Mouse (Mus musculus) liver, embryonic 18 days (tissue): Measurements from ENCODE around the gene Vps52. TPM values are rescaled to one million over a fixed set of nuclear protein-coding genes. Genes with fewer than 3 reads are reported as not detected.

Experiments
- polyA plus RNA-seq: library from polyadenylated mRNA; depleted of rRNA; stranded (reverse); fragments of >200 nt; gene quantifications from 2 replicates; pipeline ENCODE4 v1.2.3, GENCODE M21; 2012; rRNA removed

Gene Vps52
- 15.0 and 17.0 TPM in 2 replicates for polyA plus RNA-seq

DNA sequence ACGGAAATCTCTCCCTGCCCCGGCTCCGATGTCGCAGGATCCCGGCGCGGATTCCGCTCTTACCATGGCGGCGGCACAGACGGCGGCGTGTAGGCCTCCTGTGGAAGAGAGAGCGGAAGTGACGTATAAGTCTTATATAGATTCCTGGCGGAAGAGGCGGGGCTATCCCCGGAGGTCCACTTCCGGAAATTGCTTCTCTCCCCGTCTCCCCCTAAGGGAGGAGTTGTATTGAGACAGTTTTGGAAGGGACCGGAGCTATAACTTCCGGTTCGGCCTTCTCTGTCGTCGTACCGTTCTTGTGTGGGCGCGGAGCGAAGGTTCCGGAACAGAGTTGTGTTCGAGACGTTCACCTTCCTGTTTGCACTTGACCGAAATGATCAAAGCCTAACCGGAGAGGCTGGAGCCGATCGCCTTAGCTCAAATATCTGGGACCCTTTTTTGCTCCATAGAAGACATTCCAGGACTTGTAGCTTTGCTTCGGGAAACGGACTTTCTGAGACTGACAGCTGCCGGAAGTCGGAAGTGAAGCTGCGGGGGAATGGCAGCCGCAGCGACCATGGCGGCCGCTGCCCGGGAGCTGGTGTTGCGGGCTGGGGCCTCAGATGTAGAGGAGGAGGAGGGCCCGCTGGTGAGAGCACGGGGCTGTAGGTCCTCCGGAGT lies at the start of gene Vps52, which contains the start of gene Rps18:
Gene Vps52 (plus strand): TSS at position 258 of the 660 bp plus-strand sequence.
Gene Rps18 (minus strand): TSS at position 447 of the 660 bp plus-strand sequence.

DNA sequence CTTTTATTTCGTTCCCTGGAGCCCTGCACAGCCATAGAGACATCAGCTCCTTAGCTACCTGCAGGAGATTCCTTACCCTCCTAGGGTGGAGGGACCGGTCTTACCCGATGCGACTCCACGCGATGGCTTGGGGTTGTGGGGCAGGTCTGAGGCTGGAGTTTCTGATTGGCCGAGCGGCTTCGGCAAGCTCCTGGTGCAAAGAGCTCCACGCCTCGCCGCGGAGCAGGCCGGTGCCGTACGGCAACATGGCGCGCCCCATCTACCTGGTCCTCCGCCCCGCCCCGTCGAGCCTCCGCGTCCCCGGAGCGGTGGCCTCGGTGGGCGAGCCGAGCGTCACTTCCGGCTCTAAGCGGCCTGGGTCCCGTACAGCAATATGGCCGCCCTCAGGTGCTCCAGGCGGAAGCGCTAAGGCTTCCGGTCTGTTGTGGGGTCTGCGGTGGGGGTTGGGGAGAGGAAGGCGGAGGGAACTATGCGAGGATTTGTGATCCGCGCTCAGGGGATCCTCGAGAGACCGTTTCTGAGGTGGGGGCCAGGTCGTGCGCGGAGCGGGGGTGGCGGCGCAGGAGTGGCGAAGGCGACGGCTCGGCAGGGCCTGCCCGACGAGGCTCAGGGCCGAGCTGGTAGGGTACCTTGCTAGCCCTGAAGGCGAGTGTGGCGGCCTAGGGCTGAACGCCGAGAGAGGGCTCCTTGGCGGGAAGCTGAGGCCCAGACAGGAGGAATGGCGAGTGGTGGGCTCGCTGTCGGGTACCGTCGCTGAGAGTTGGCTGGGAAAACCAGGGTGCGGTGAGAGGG lies 46.3 kb upstream of the Vps52 start, which contains the start of gene Daxx:
Gene Daxx (plus strand): TSS at position 338 of the 792 bp plus-strand sequence.

DNA sequence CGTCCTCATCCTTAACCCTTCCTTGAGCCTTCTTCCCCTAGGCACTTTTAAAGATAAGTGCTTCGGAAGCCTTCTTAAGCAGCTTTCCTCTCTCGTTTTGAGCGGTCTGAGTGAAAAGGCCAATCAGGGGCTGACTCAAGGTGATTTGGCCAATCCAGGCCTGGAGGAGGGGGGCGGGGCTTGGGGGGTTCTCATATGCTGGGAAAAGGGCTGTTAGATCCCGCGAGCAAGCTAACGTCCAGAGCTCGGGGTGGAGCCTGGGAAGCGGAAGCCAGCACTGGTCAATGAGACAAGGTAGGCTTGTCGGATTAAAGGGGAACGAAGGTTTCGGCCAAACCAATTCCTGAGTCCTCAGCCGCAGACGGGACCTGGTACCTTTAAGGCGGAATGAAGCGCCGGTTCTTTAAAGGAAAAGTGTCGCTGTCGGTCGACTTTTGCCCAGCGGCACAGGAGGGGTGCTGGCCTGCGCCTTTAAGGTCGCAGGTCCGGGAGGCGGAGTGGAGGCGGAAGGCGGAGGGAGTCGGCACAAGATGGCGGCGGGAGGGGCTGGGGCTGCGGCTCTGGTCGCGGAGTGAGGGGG lies 39.9 kb upstream of the Vps52 start, which contains the start of the genes Tapbp and Zbtb22:
Gene Tapbp (plus strand): TSS at position 229 of the 580 bp plus-strand sequence.
Gene Zbtb22 (plus strand): TSS at position 234 of the 580 bp plus-strand sequence.

DNA sequence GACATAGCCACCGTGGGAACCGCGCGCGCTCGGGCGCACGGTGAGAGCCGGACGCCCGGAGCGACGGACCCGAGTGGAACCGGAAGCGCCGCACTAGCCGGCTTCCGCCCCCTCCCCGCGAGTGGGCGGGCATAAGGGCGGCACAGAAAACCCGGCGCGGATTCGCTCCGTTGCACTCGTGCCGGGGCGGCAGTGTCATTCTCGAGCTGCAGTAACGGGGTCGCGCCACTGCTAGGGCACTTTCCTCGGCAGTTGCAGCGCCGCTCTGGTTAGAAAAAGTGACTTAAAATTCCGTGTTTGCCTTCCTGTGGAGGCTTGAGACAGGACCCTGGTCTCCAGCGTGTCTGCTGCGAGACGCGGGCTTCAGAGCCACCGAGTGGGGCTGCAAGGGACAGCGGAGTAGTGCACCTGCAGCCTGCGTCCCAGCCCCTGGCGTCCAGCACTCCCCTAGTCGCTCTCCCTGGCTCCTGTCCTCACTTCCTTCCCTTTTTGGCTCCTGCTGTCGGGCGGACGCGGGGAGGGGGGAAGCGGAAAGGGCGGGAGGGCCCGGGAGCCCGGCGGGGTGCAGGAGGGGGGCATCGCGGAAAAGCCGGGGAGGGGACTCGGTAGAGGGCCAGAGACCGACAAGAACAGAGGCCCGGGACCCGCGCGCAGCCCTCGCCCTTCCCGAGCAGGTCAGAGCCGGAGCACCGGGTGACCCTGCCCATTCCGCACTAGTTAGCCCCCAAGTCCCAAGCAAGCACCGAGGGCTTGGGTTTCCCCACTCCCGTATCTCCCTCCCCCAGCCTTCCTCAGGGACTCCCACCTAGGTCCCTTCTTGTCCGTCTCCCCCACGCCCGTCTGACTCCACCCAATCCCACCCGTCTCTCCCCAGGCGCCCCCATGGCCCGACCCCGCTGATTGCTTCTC lies 26.0 kb upstream of the Vps52 start, which contains the start of gene Rgl2:
Gene Rgl2 (plus strand): TSS at position 173 of the 909 bp plus-strand sequence.

DNA sequence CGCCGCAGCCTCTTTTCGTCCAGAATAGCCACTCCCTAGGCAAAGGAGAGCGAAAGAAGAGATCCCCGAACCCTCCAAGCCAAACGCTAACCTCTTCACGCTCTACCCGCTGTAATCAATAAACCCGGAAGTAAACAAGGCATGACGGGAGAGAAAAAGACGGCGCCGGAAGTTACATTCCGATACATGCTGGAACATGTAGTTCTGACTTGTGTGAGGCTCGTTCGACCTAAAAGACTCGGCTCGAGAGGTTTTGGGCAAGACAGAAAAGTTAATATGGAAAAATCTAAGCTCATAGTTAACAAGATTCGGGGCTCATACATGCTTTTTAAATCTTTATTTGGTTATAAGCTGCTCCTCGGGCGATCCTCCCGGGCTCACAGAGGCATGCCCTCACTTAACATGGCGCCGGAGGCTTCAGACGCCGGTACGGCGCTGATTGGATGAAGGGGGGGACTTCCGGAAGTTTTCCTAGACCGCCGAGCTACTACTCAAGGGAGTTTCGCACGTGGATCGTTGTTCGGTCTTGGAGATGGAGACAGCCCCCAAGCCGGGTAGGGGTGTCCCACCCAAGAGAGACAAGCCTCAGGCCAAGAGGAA lies 15.3 kb upstream of the Vps52 start, which contains the start of the genes Pfdn6 and Wdr46:
Gene Pfdn6 (minus strand): TSS at position 138 of the 600 bp plus-strand sequence.
Gene Wdr46 (plus strand): TSS at position 455 of the 600 bp plus-strand sequence.

DNA sequence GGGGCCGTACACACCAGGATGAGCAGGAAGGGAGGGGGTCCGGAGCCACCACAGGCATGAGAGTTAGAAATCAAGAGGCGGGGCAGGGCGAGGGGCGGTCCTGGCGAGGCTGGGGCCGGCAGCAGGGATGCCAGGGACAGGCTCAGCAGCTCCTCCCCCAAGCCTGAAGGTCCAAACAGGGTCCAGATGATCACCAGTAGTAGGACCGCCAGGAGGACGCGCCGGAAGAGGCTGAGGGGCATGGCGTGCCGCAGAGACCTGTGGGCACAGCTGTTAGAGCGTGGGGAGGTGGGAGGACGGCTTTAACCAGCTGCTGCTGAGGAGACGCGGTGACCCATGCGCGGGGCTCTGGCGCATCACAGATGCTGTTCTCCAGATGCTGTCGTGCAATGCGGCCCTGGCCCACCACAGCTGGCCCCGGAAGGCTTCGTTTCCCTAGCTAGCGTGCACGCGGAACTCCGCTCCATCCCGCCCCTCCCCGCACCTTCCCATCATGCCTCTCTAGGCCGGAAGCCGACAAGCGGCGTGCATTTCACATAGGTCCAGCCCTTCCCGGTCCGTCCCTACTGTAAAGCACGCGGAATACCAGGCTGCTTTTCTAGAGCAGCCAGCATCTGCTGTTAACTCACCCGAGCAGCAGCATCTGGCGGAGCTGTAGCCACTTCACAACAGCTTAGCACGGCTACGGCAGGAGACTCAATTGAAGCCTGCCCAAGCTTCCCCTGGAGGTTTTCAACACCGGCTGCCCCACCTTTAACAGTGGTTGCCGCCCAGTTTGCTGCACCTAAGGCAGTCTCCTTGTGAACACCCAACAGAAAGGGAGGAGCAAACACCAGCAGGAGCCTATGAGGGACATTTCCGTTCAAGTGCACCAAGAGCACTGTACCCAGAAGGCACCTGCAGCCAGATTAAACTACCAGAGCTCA lies 4.3 kb upstream of the Vps52 start, which contains the start of gene B3galt4:
Gene B3galt4 (minus strand): TSS at position 468 of the 926 bp plus-strand sequence.

DNA sequence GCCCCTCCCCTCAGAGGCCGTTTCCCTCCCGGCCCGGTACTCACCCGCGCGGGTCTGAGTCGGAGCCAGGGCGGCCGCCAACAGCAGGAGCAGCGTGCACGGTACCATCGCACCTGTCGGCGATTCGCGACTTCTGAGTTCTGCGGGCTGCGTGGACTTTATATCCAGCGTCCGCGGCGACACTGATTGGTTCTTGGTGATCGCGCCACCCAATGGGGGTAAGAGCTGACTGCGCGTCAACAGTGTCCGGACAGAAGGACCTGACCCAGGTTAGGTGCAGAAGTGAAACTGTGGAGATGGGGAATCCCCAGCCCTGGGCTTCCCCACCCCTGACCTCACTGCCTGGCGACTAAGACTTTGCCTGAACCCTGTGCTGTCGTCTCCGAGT lies 44.5 kb downstream of the Vps52 start, which contains the start of gene H2-K1:
Gene H2-K1 (minus strand): TSS at position 198 of the 388 bp plus-strand sequence.

Other genes starting within 250 kb of the Vps52 start
- 124 and 134 TPM in 2 replicates for gene March2, start 237.1 kb upstream of the Vps52 start, polyA plus RNA-seq
- 86.1 and 92.3 TPM in 2 replicates for gene Rab11b, start 195.3 kb upstream of the Vps52 start, polyA plus RNA-seq
- gene Angptl4, start 174.0 kb upstream of the Vps52 start, polyA plus RNA-seq, result 51.8 and 56.4 TPM in 2 replicates
- 15.8 and 17.2 TPM in 2 replicates for gene Kank3, start 145.3 kb upstream of the Vps52 start, polyA plus RNA-seq
- gene Rps28, start 131.2 kb upstream of the Vps52 start, polyA plus RNA-seq, result 624 and 816 TPM in 2 replicates
- gene Ndufa7, start 131.2 kb upstream of the Vps52 start, polyA plus RNA-seq, result 189 and 197 TPM in 2 replicates
- 8.3 and 9.0 TPM in 2 replicates for gene Cd320, start 112.7 kb upstream of the Vps52 start, polyA plus RNA-seq
- not detected in 2 replicates for gene Gm7029, start 82.0 kb upstream of the Vps52 start, polyA plus RNA-seq
- 19.2 and 21.8 TPM in 2 replicates for gene Kifc1, start 65.2 kb upstream of the Vps52 start, polyA plus RNA-seq
- 0.63 and 0.78 TPM in 2 replicates for gene Platr17, start 50.7 kb upstream of the Vps52 start, polyA plus RNA-seq
- 17.5 and 19.5 TPM in 2 replicates for gene Daxx, start 46.4 kb upstream of the Vps52 start, polyA plus RNA-seq
- gene Tapbp, start 39.9 kb upstream of the Vps52 start, polyA plus RNA-seq, result 19.7 and 21.7 TPM in 2 replicates
- gene Zbtb22, start 39.9 kb upstream of the Vps52 start, polyA plus RNA-seq, result 11.4 and 11.9 TPM in 2 replicates
- gene Rgl2, start 26.3 kb upstream of the Vps52 start, polyA plus RNA-seq, result 21.4 and 28.9 TPM in 2 replicates
- gene Pfdn6, start 15.5 kb upstream of the Vps52 start, polyA plus RNA-seq, result 45.7 and 46.0 TPM in 2 replicates
- 11.8 and 12.7 TPM in 2 replicates for gene Wdr46, start 15.2 kb upstream of the Vps52 start, polyA plus RNA-seq
- 1.4 and 1.9 TPM in 2 replicates for gene B3galt4, start 4.3 kb upstream of the Vps52 start, polyA plus RNA-seq
- gene Rps18, start 189 bp downstream of the Vps52 start, polyA plus RNA-seq, result 1,178 and 1,295 TPM in 2 replicates
- 340 and 427 TPM in 2 replicates for gene H2-K1, start 44.5 kb downstream of the Vps52 start, polyA plus RNA-seq
- 12.5 and 18.5 TPM in 2 replicates for gene Ring1, start 68.9 kb downstream of the Vps52 start, polyA plus RNA-seq
- gene H2-Ke6, start 72.2 kb downstream of the Vps52 start, polyA plus RNA-seq, result 51.8 and 62.7 TPM in 2 replicates
- 42.7 and 48.3 TPM in 2 replicates for gene Slc39a7, start 75.9 kb downstream of the Vps52 start, polyA plus RNA-seq
- 18.5 and 21.0 TPM in 2 replicates for gene Rxrb, start 76.0 kb downstream of the Vps52 start, polyA plus RNA-seq
- gene Col11a2, start 83.6 kb downstream of the Vps52 start, polyA plus RNA-seq, result 0.48 and 0.67 TPM in 2 replicates
- gene H2-Oa, start 136.5 kb downstream of the Vps52 start, polyA plus RNA-seq, result 0.81 and 1.1 TPM in 2 replicates
- gene H2-DMa, start 163.7 kb downstream of the Vps52 start, polyA plus RNA-seq, result 4.5 and 5.3 TPM in 2 replicates
- gene Brd2, start 166.8 kb downstream of the Vps52 start, polyA plus RNA-seq, result 45.0 and 46.4 TPM in 2 replicates
- gene H2-DMb2, start 187.5 kb downstream of the Vps52 start, polyA plus RNA-seq, result 0.83 and 0.86 TPM in 2 replicates
- gene H2-DMb1, start 197.3 kb downstream of the Vps52 start, polyA plus RNA-seq, result 2.5 and 2.6 TPM in 2 replicates
- gene Tap1, start 231.7 kb downstream of the Vps52 start, polyA plus RNA-seq, result 8.9 and 10.8 TPM in 2 replicates
- 14.2 and 19.7 TPM in 2 replicates for gene Psmb9, start 232.0 kb downstream of the Vps52 start, polyA plus RNA-seq
- gene Psmb8, start 241.9 kb downstream of the Vps52 start, polyA plus RNA-seq, result 26.6 and 37.5 TPM in 2 replicates
- gene Tap2, start 247.7 kb downstream of the Vps52 start, polyA plus RNA-seq, result 7.1 and 7.6 TPM in 2 replicates